Mouse (Mus musculus) thymus, adult 2 months (tissue): ENCODE data around the gene Selenoh. TPM values are rescaled to one million over a fixed set of nuclear protein-coding genes. Genes with fewer than 3 reads are reported as not detected.

Source experiments
- DNase-seq: peaks from one replicate; pipeline ENCODE4 v3.0.0; 2021
- H3K27ac ChIP-seq: fragments of 200-500 bp; 2 replicates; pipeline ENCODE4 v1.5.1; 2012; ENCODE audit warnings: low read length, control low read depth; ENCODE audit not compliant: control insufficient read depth, insufficient read depth
- H3K27me3 ChIP-seq: fragments of 200-500 bp; 2 replicates; pipeline ENCODE4 v1.6.1; 2012; ENCODE audit warnings: mild to moderate bottlenecking, low read length, moderate library complexity, mixed read lengths; ENCODE audit not compliant: control insufficient read depth, insufficient read depth
- H3K36me3 ChIP-seq: fragments of 200-500 bp; 2 replicates; pipeline ENCODE4 v1.6.1; 2012; ENCODE audit warnings: mild to moderate bottlenecking, low read length, moderate library complexity; ENCODE audit not compliant: control insufficient read depth, insufficient read depth
- H3K4me1 ChIP-seq: fragments of 200-500 bp; replicated peaks from 2 replicates; pipeline ENCODE4 v1.6.1; 2012; ENCODE audit warnings: low read length; ENCODE audit not compliant: control insufficient read depth, insufficient read depth
- H3K4me3 ChIP-seq: fragments of 200-500 bp; 2 replicates; pipeline ENCODE4 v1.5.1; 2012; ENCODE audit warnings: mild to moderate bottlenecking, low read length, control low read depth, moderate library complexity; ENCODE audit not compliant: control insufficient read depth, insufficient read depth
- CTCF ChIP-seq: fragments of 200-500 bp; IDR thresholded peaks from 2 replicates; pipeline ENCODE4 v1.5.1; 2012; ENCODE audit warnings: mild to moderate bottlenecking, control low read depth, low read length, moderate library complexity, borderline replicate concordance; ENCODE audit not compliant: control insufficient read depth, poor library complexity, insufficient read depth; ENCODE audit errors: extremely low read depth
- POLR2A ChIP-seq: fragments of 200-500 bp; IDR thresholded peaks from 2 replicates; pipeline ENCODE4 v1.6.1; 2012; ENCODE audit warnings: mild to moderate bottlenecking, low read length, control low read depth, moderate library complexity; ENCODE audit not compliant: control insufficient read depth, poor library complexity, insufficient read depth; ENCODE audit errors: extremely low read depth
- WGBS: fragments of 180-500 bp; shearing (Covaris S2); methylation state at CpG from one replicate; pipeline ENCODE4 v1.1.7; 2018; 5-methylcytosine and 5-hydroxymethylcytosine counted together
- polyA plus RNA-seq: library from polyadenylated mRNA; depleted of rRNA; stranded (reverse); fragments of >200 nt; gene quantifications from 2 replicates; pipeline ENCODE4 v1.2.3, GENCODE M21; 2012

Selenoh gene
- polyA plus RNA-seq, 1 experiment = 172 TPM

DNA sequence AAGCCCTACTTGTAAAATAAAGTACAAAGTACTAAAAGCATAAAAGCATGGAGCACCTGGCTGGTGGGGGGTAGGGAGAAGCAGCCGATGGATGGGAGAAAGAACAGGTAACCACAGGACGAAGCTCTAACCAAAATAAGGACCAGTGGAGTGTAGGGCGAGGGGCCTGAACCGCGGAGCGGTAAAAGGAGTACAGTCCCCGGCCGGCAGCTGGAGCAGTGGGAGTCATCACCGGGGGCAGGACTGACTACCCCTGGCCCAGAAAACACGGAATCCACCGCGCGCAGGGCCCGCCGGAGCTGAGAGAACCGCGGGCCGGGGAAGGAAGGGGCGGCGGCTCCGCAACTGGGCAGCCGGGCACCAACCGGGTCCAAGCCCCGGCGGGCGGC, 43.8 kb upstream of the Selenoh start:
- Histone ChIP-seq H3K27me3 (no peaks in the 10 kb centered on the region), H3K36me3 (peaks cover 8% of the 10 kb centered on the region; the same call in 1 of the 2 replicates), H3K4me1 (peaks cover 3% of the 10 kb centered on the region), H3K27ac (peak overlapping the region; percentile 35; the same call in 1 of the 2 replicates), H3K4me3 (peak overlapping the region; percentile 82)
- TF ChIP-seq POLR2A = no peak
- TF ChIP-seq CTCF = no peak
- 0% methylated on average over 26 of the region's 26 CpGs for WGBS
- no peak for DNase-seq

DNA sequence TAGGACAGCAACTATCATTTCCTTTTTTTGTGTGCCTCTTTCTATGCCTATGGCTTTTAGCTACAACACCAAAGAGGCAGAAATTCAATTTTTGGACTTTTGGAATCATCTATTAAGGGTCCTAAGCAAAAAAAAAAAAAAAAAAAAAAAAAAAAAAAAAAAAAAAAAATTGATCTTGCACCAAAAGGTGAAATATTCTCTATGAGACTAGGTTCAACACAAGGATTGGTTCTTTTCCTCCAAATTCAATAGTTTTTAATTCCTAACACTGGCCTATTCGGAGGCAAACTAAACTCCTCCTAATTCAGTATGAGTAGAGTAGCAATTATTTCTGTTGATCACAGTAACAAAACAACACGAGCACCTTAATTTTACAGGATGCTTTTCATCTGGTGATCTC, 41.3 kb upstream of the Selenoh start:
- TF ChIP-seq POLR2A = no peak
- Histone ChIP-seq H3K36me3 (peaks cover 17% of the 10 kb centered on the region; the same call in 1 of the 2 replicates), H3K4me1 (peaks cover 3% of the 10 kb centered on the region), H3K27ac (no peak overlapping the region), H3K27me3 (no peaks in the 10 kb centered on the region), H3K4me3 (no peak overlapping the region)
- no peak for DNase-seq
- WGBS = 87% methylated on average over 2 of the region's 2 CpGs

DNA sequence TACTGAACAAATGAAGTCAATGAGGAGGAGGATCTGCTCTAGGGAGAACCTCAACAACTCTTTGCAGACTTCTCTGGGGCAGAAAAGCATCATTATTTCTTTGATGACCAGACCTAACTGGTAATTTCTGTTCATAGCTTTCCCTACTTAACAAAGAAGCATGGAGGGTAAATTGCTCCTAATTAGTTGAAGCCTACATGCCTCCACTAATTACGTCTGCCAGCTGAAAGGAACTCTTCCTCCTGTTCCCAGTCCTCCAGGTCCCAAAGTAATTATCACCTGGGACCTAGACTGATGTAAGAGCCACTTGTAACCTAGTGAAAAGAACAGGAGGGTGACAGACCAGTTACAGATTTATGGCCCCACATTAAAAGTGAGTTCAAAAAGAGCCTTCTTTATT, 37.0 kb upstream of the Selenoh start:
- WGBS = 93% methylated on average over 1 of the region's 1 CpGs
- H3K4me1 ChIP-seq = no peaks in the 10 kb centered on the region
- H3K27ac ChIP-seq = no peak overlapping the region
- DNase-seq = no peak
- H3K27me3 ChIP-seq = no peaks in the 10 kb centered on the region
- no peak for TF ChIP-seq POLR2A
- TF ChIP-seq CTCF = no peak
- H3K4me3 ChIP-seq = no peak overlapping the region
- H3K36me3 ChIP-seq = peaks cover 36% of the 10 kb centered on the region

DNA sequence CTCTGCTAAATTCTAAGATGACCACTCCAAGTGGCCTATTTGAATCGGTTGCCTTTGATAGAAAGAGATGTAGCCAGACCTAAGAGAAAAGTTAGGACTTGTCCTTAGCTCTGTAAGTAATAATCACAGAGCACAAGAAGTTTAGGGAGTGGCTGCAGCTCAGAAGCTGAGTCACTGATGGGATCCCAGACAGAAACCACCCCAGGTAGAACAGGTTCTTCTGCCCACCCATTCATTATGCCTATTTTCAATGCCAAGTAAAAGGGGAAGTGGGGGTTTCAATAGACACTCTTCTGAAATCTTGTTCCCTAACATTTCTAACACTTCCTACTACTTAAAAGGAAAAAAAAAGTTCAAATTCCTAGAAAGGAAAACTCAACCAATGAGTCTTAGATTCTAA, 34.7 kb upstream of the Selenoh start:
- H3K36me3 ChIP-seq = peaks cover 35% of the 10 kb centered on the region
- no peak for TF ChIP-seq CTCF
- TF ChIP-seq POLR2A = no peak
- no peak overlapping the region for H3K27ac ChIP-seq
- WGBS = 94% methylated on average over 1 of the region's 1 CpGs
- no peaks in the 10 kb centered on the region for H3K4me1 ChIP-seq
- H3K4me3 ChIP-seq = no peak overlapping the region
- DNase-seq = no peak
- H3K27me3 ChIP-seq = no peaks in the 10 kb centered on the region

DNA sequence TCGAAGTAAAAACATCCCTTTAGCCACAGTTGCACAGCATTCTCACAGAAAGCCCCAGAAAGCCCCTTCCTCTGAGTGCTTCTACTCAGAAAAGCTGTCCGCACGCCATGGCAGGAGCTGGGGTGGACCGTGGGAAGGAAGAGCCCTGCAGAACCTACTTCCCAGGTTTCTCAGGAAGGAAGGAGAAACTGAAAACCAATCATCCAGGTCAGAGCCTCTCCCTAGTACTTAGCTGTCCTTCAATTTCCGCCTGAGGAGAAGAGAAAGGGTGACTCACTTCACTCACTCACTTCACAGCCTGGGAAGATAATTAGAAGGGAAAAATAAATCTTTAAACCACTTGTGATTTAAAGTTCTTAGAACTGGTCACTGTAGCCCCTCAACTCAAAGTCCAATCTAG, 33.8 kb upstream of the Selenoh start:
- H3K36me3 ChIP-seq = peaks cover 32% of the 10 kb centered on the region
- WGBS = 93% methylated on average over 5 of the region's 5 CpGs
- no peaks in the 10 kb centered on the region for H3K27me3 ChIP-seq
- H3K4me3 ChIP-seq = no peak overlapping the region
- no peak overlapping the region for H3K27ac ChIP-seq
- no peak for DNase-seq
- H3K4me1 ChIP-seq = no peaks in the 10 kb centered on the region
- TF ChIP-seq POLR2A = no peak
- TF ChIP-seq CTCF = no peak

DNA sequence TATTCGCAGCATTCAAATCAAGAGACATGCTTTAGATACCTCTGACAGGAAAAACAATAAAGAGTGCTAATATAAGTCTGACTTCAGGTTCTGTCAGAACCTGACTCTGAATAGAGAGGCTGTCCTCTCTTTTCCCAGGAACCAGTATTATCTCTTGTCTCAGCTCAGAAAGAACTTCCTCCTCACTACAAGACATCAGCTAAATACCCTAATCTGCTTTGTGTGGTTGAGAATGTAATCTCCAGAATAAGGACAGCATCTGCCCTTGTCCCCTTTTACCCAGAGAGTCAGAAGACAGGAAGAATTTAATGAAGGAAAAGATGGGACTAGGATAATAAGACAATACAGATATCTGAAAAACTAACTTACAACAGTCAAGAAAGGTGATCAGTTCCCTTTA, 32.9 kb upstream of the Selenoh start:
- Histone ChIP-seq H3K27me3 (no peaks in the 10 kb centered on the region), H3K4me3 (no peak overlapping the region), H3K27ac (no peak overlapping the region), H3K36me3 (peaks cover 27% of the 10 kb centered on the region), H3K4me1 (no peaks in the 10 kb centered on the region)
- TF ChIP-seq CTCF (no peak), POLR2A (no peak)
- 97% methylated on average over 1 of the region's 1 CpGs for WGBS
- DNase-seq = no peak

DNA sequence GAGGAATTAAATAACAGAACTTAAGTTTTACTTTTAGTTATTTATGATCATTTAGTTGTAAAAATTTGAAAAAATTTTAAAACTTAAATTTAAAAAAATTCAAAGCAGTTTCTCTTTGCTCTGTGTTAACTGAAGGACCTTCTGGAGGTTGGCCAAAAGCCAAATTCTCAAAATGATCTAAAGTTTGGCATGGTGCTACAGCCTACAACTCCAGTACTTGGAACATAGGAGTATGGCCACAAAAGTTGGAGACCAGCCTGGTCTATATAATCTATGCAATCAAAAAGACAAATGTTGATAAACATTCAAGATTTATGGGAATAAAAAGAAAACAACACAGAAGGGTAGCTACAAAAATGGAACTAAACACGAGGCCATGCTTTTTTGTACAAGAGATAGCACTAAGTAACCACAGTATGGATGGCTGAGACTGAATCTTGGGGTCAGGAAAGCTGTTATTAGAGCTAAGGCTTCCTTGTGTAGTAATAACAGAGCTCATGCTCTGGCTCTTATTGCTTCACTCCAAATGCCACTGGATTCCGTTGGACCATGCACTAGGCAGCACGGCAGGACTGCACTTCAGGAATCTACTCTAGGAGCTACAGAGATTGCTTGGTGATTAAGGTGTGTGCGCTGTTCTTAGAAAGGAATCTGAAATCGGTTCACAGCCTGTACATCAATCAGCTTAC, 24.6 kb upstream of the Selenoh start:
- TF ChIP-seq CTCF (no peak), POLR2A (no peak)

DNA sequence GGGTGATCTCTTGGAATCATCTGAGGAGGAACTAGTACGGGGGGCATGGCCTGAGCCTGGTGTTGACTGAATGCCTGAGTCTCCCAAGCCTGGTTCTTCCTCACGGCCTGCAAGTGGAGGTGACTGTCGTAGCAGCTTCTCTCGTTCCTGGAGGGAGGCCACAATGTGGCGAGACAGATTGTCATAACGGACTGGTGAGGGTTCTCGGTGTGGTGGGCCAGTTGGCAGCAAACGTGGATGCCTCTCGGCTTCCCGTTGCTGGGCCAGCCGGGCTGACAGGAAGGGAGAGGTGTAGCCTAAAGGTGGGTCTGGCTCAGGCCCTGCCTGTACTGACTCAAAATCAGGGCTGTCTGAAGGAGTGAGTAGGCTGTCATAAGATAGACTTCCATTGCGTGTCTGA, 19.5 kb upstream of the Selenoh start:
- WGBS = 95% methylated on average over 12 of the region's 12 CpGs
- H3K27me3 ChIP-seq = no peaks in the 10 kb centered on the region
- DNase-seq = no peak
- no peak overlapping the region for H3K27ac ChIP-seq
- peaks cover 84% of the 10 kb centered on the region for H3K36me3 ChIP-seq
- no peaks in the 10 kb centered on the region for H3K4me1 ChIP-seq
- no peak overlapping the region for H3K4me3 ChIP-seq
- no peak for TF ChIP-seq POLR2A
- TF ChIP-seq CTCF = no peak

More for the DNA sequence above, 24.6 kb upstream of the Selenoh start:
- Histone ChIP-seq H3K4me1 (no peaks in the 10 kb centered on the region), H3K27me3 (no peaks in the 10 kb centered on the region), H3K36me3 (peaks cover 59% of the 10 kb centered on the region), H3K27ac (no peak overlapping the region), H3K4me3 (no peak overlapping the region)
- WGBS = 94% methylated on average over 5 of the region's 5 CpGs
- no peak for DNase-seq
